Mouse (Mus musculus): ENCODE results near the gene 9930104L06Rik. TPM values are rescaled to one million over a fixed set of nuclear protein-coding genes. Genes with fewer than 3 reads are reported as not detected.

Gene 9930104L06Rik
- total RNA-seq, 2 experiments from 2014 or later: 9.6 to 11.1 TPM

Other genes starting within 250 kb of the 9930104L06Rik start
- 10 to 100 TPM; 29.4 to 29.9 TPM for gene Utp11, start 243.4 kb upstream of the 9930104L06Rik start, total RNA-seq (2021)
- gene Fhl3, start 236.3 kb upstream of the 9930104L06Rik start, total RNA-seq (2021): 10 to 100 TPM in 1 of 2 experiments, 1 to 10 TPM in 1; 9.5 to 15.8 TPM
- 10 to 100 TPM; 39.2 to 40.3 TPM for gene Sf3a3, start 222.3 kb upstream of the 9930104L06Rik start, total RNA-seq (2021)
- 10 to 100 TPM; 20.4 to 25.4 TPM for gene Inpp5b, start 195.2 kb upstream of the 9930104L06Rik start, total RNA-seq (2021)
- 10 to 100 TPM; 24.0 to 24.7 TPM for gene Mtf1, start 134.9 kb upstream of the 9930104L06Rik start, total RNA-seq (2021)
- 10 to 100 TPM; 34.9 to 42.9 TPM for gene Yrdc, start 86.4 kb upstream of the 9930104L06Rik start, total RNA-seq (2021)
- 10 to 100 TPM; 49.6 to 54.7 TPM for gene 1110065P20Rik, start 85.9 kb upstream of the 9930104L06Rik start, total RNA-seq (2021)
- 1 to 10 TPM; 3.5 to 5.2 TPM for gene Maneal, start 74.9 kb upstream of the 9930104L06Rik start, total RNA-seq (2021)
- gene Epha10, start 56.1 kb upstream of the 9930104L06Rik start, total RNA-seq (2021): 1 to 10 TPM; 4.5 to 4.9 TPM
- gene Cdca8, start 2.3 kb downstream of the 9930104L06Rik start, total RNA-seq (2021): 10 to 100 TPM; 18.6 to 19.2 TPM
- 1 to 10 TPM; 5.2 to 6.0 TPM for gene Rspo1, start 49.4 kb downstream of the 9930104L06Rik start, total RNA-seq (2021)
- gene Gnl2, start 79.5 kb downstream of the 9930104L06Rik start, total RNA-seq (2021): 10 to 100 TPM; 51.9 to 55.5 TPM
- not detected for gene Dnali1, start 128.7 kb downstream of the 9930104L06Rik start, total RNA-seq (2021)
- gene Snip1, start 129.6 kb downstream of the 9930104L06Rik start, total RNA-seq (2021): 10 to 100 TPM; 15.5 to 16.7 TPM
- gene Meaf6, start 148.1 kb downstream of the 9930104L06Rik start, total RNA-seq (2021): 10 to 100 TPM; 23.8 to 36.0 TPM
- 1 to 10 TPM; 4.6 to 6.8 TPM for gene Zc3h12a, start 190.8 kb downstream of the 9930104L06Rik start, total RNA-seq (2021)